Mouse (Mus musculus): ENCODE measurements at regions not wholly inside any gene's neighbourhood (a gene's known extent, or its start where the extent isn't known, plus 50 kb on each side); places are given as distances from the start of the nearest gene placed in this dataset.
A peak's percentile ranks its signal among the peaks of the same experiment; 100 is the strongest.

DNA sequence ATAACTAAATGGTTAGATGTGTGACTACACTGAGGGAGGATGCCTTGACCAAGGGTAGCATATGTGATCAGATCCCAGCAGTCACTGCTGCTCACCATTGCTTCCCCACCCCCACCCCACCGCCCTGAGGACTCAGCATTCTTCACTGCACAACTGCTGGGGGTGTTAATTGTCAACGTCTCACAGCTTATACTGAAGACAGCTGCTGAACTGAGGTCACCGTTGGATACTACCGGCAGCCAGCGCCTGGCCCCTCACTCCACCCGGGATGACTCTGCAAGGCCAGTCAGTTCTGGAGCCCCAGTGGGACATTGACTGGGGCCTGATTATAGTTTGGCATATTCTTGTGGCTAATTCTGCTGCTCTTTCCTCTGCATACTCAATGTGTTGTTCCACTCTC, 87.0 kb upstream of the 1700024P04Rik start:
- Histone ChIP-seq H3K9me3 (ENCODE audit: control insufficient read depth, low read length) (no peaks in the 10 kb centered on the region), H3K4me3 (ENCODE audit: low read length) (no peak overlapping the region), H3K9ac (ENCODE audit: low read depth, low read length) (no peak overlapping the region), H3K27ac (ENCODE audit: low read length) (peak overlapping the region; percentile 4; the same call in 1 of the 2 replicates), H3K36me3 (ENCODE audit: control insufficient read depth, insufficient read depth, low read length) (no peaks in the 10 kb centered on the region), H3K27me3 (replicated peaks; ENCODE audit: control insufficient read depth, insufficient read depth, low read length) (no peaks in the 10 kb centered on the region), H3K4me1 (ENCODE audit: control insufficient read depth, insufficient read depth, low read length) (peaks cover 4% of the 10 kb centered on the region; the same call in 1 of the 2 replicates), H3K4me2 (ENCODE audit: low read depth, low read length) (no peak overlapping the region)
- WGBS = 27% methylated on average over 6 of the region's 6 CpGs
- 0 out of 2 replicates have a peak, but pooled peaks have one; percentile 28 for ATAC-seq

DNA sequence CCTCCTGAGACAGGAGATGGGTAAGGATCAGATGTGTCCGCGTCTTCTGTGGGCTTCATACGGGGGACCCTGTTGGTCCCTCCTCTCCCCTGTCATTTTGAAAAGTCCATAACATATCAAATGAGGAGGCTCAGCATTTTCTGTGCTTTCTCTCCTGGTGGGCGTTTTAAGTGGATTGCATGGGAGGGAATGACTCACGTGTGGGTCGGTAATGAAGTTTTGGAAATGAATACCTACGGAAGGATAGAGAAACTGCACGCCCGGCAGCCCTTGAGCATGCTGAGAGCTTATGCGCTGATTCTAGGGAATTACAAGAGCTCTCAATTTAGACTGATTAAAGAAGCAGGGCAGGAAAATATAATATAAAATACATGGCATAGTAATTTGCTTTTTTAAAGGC, 85.4 kb upstream of the 1700024P04Rik start:
- no peak for ATAC-seq
- H3K36me3 ChIP-seq (ENCODE audit: control insufficient read depth, insufficient read depth, low read length) = no peaks in the 10 kb centered on the region
- 88% methylated on average over 10 of the region's 10 CpGs for WGBS
- no peak overlapping the region for H3K27ac ChIP-seq (ENCODE audit: low read length)
- no peak overlapping the region for H3K4me2 ChIP-seq (ENCODE audit: low read depth, low read length)
- H3K27me3 ChIP-seq (replicated peaks; ENCODE audit: control insufficient read depth, insufficient read depth, low read length) = no peaks in the 10 kb centered on the region
- no peak overlapping the region for H3K9ac ChIP-seq (ENCODE audit: low read depth, low read length)
- peaks cover 4% of the 10 kb centered on the region; the same call in 1 of the 2 replicates for H3K4me1 ChIP-seq (ENCODE audit: control insufficient read depth, insufficient read depth, low read length)
- no peak overlapping the region for H3K4me3 ChIP-seq (ENCODE audit: low read length)
- no peaks in the 10 kb centered on the region for H3K9me3 ChIP-seq (ENCODE audit: control insufficient read depth, low read length)

DNA sequence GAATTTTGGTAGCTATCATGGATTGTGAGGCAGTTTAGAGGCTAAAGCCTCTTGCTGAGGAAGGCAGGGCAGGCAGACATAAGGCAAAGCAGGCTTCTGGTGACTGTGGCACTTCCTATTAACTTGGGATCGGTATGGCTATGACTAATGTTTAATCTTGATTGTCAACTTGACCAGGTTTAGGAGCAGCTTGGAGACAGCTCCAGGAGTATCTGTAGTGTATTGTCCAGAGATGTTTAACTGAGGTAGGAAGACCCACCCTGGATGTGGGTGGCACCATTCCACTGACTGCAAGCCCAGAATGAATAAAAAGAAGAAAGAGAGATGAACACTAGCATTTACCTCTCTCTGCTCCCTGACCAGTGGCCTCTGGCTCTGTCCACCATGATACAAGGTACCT, 83.1 kb upstream of the 1700024P04Rik start:
- Histone ChIP-seq H3K36me3 (ENCODE audit: control insufficient read depth, insufficient read depth, low read length) (no peaks in the 10 kb centered on the region), H3K27ac (ENCODE audit: low read length) (no peak overlapping the region), H3K4me2 (ENCODE audit: low read depth, low read length) (no peak overlapping the region), H3K9ac (ENCODE audit: low read depth, low read length) (no peak overlapping the region), H3K4me3 (ENCODE audit: low read length) (no peak overlapping the region), H3K9me3 (ENCODE audit: control insufficient read depth, low read length) (no peaks in the 10 kb centered on the region), H3K27me3 (replicated peaks; ENCODE audit: control insufficient read depth, insufficient read depth, low read length) (no peaks in the 10 kb centered on the region), H3K4me1 (ENCODE audit: control insufficient read depth, insufficient read depth, low read length) (peaks cover 4% of the 10 kb centered on the region; the same call in 1 of the 2 replicates)
- ATAC-seq = no peak
- 77% methylated on average over 1 of the region's 1 CpGs for WGBS

DNA sequence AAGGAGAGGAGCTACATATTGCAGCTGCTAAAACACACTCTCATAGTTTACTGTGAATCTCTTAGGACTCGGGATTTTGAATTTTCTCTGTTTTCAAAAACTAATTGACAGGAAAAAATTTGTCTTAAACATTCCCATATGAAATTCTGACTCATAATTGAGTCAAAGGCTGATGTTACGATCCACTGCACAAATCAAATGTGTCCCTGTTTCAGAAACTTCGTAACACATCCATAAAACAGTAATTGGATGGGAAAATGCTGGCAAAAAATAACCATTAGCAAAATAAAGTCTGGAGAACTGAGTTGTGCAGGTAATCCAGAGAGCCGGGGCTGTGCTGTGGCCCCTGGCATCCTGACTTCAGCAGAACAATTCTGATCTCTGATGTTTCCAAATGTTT, 79.1 kb upstream of the 1700024P04Rik start:
- WGBS = 68% methylated on average over 4 of the region's 4 CpGs
- Histone ChIP-seq H3K9me3 (ENCODE audit: control insufficient read depth, low read length) (no peaks in the 10 kb centered on the region), H3K27ac (ENCODE audit: low read length) (no peak overlapping the region), H3K27me3 (replicated peaks; ENCODE audit: control insufficient read depth, insufficient read depth, low read length) (no peaks in the 10 kb centered on the region), H3K4me3 (ENCODE audit: low read length) (no peak overlapping the region), H3K9ac (ENCODE audit: low read depth, low read length) (no peak overlapping the region), H3K36me3 (ENCODE audit: control insufficient read depth, insufficient read depth, low read length) (no peaks in the 10 kb centered on the region), H3K4me2 (ENCODE audit: low read depth, low read length) (no peak overlapping the region), H3K4me1 (ENCODE audit: control insufficient read depth, insufficient read depth, low read length) (no peaks in the 10 kb centered on the region)
- ATAC-seq = no peak

DNA sequence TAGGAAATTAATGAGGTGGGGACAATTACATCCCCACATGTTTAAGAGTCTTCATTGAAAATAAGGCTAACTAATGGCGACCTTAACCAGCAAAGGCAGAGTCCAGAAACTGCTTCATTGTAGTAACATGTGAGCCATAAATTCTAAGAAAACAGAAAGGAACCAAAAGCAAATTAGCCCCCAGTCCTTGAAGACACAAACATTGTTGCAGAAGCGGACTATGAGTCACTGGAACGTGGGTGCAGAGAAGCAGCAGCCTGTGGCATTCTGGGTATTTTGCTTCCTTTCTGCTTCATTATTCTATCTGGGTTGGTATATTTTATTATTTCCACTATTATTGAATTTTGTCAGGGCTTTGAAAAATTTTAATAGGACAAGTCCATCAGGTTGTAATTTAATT, 78.6 kb upstream of the 1700024P04Rik start:
- Histone ChIP-seq H3K9me3 (ENCODE audit: control insufficient read depth, low read length) (no peaks in the 10 kb centered on the region), H3K4me3 (ENCODE audit: low read length) (no peak overlapping the region), H3K27ac (ENCODE audit: low read length) (no peak overlapping the region), H3K4me2 (ENCODE audit: low read depth, low read length) (no peak overlapping the region), H3K4me1 (ENCODE audit: control insufficient read depth, insufficient read depth, low read length) (no peaks in the 10 kb centered on the region), H3K9ac (ENCODE audit: low read depth, low read length) (no peak overlapping the region), H3K27me3 (replicated peaks; ENCODE audit: control insufficient read depth, insufficient read depth, low read length) (no peaks in the 10 kb centered on the region), H3K36me3 (ENCODE audit: control insufficient read depth, insufficient read depth, low read length) (no peaks in the 10 kb centered on the region)
- WGBS = 58% methylated on average over 3 of the region's 3 CpGs
- no peak for ATAC-seq

DNA sequence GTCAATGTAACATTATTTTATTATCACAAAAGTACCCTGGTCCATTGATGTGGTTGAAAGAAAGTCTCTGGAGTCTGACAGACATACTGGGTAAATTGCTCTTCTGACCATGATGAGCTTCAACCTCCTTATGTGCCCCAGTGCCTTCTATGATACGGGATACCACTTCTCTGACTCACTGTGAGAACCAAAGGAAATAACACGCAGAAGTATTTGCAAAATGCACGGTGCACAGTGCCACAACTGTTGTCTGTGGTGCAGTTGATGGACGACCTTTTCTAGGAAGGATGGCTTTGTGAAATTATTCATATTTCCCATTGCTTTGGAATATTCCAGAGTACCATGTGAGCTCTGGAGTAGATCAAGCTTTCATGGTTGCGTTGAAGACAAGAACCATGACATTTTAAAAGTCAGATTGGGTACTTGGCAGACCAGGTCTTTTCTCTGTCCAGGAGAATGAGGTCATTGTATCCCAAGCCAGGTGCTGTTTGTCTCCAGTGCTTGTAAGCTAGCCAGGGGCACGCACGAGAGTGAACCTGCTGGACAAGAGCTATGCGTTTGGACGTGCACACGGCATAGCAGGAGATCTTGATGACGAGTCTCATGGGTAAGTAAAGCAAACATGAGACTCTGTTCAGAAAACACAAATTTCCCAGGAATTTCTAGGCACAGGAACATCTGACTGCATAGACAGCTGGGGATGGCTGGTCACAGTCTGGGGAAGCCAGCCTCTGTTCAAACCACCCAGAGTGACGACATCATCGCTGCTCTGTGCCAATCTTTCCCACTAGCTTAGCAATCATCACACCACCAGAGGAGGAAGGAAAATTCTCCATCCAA, 74.0 kb upstream of the 1700024P04Rik start:
- Histone ChIP-seq H3K9ac (ENCODE audit: low read depth, low read length) (no peak overlapping the region), H3K27me3 (replicated peaks; ENCODE audit: control insufficient read depth, insufficient read depth, low read length) (no peaks in the 10 kb centered on the region), H3K4me1 (ENCODE audit: control insufficient read depth, insufficient read depth, low read length) (peaks cover 13% of the 10 kb centered on the region), H3K9me3 (ENCODE audit: control insufficient read depth, low read length) (no peaks in the 10 kb centered on the region), H3K36me3 (ENCODE audit: control insufficient read depth, insufficient read depth, low read length) (no peaks in the 10 kb centered on the region), H3K27ac (ENCODE audit: low read length) (no peak overlapping the region), H3K4me2 (ENCODE audit: low read depth, low read length) (no peak overlapping the region), H3K4me3 (ENCODE audit: low read length) (no peak overlapping the region)
- no peak for ATAC-seq
- WGBS = 75% methylated on average over 13 of the region's 13 CpGs

DNA sequence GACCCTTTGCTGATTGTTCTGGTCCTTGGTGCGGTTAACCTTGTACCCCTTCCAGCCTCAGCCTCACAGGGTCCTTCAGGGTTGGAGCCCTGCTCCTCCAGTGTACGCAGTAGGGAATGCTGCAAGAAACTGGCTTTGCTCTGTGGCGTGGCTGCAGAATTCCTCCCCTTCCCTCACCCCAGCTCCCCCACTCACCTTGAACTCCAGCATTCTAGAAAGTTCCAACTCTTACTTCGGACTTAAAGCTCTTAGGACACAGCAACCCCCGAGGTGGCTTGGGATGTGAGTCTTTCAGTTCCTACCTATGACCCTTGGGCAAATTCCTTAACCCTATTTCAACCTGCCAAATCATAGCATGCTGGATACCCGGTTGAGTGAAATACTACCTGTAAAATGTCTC, 73.3 kb upstream of the 1700024P04Rik start:
- H3K9me3 ChIP-seq (ENCODE audit: control insufficient read depth, low read length) = no peaks in the 10 kb centered on the region
- H3K4me3 ChIP-seq (ENCODE audit: low read length) = no peak overlapping the region
- H3K36me3 ChIP-seq (ENCODE audit: control insufficient read depth, insufficient read depth, low read length) = no peaks in the 10 kb centered on the region
- no peak overlapping the region for H3K9ac ChIP-seq (ENCODE audit: low read depth, low read length)
- peaks cover 13% of the 10 kb centered on the region for H3K4me1 ChIP-seq (ENCODE audit: control insufficient read depth, insufficient read depth, low read length)
- H3K4me2 ChIP-seq (ENCODE audit: low read depth, low read length) = no peak overlapping the region
- H3K27ac ChIP-seq (ENCODE audit: low read length) = no peak overlapping the region
- no peak for ATAC-seq
- H3K27me3 ChIP-seq (replicated peaks; ENCODE audit: control insufficient read depth, insufficient read depth, low read length) = no peaks in the 10 kb centered on the region
- WGBS = 74% methylated on average over 6 of the region's 6 CpGs

DNA sequence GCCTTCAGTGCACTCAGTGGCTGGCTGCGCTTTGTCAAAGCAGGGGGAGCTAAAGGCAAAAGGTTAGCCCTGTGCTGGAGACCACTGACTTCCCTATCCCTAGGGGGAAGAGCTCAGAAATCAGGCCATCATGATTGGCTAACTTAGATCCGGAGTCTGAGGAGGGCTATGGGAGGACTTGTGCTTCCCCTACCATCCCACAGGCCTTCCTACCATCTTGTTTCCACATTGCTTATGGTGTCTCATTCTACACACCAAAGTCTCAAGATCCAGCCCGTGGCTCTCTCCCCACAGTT, 72.9 kb upstream of the 1700024P04Rik start:
- H3K4me2 ChIP-seq (ENCODE audit: low read depth, low read length) = no peak overlapping the region
- no peak overlapping the region for H3K4me3 ChIP-seq (ENCODE audit: low read length)
- no peaks in the 10 kb centered on the region for H3K36me3 ChIP-seq (ENCODE audit: control insufficient read depth, insufficient read depth, low read length)
- WGBS = 56% methylated on average over 3 of the region's 3 CpGs
- H3K9me3 ChIP-seq (ENCODE audit: control insufficient read depth, low read length) = no peaks in the 10 kb centered on the region
- no peak overlapping the region for H3K9ac ChIP-seq (ENCODE audit: low read depth, low read length)
- peaks cover 13% of the 10 kb centered on the region for H3K4me1 ChIP-seq (ENCODE audit: control insufficient read depth, insufficient read depth, low read length)
- H3K27me3 ChIP-seq (replicated peaks; ENCODE audit: control insufficient read depth, insufficient read depth, low read length) = no peaks in the 10 kb centered on the region
- ATAC-seq = no peak; the same call in 1 of the 2 replicates
- H3K27ac ChIP-seq (ENCODE audit: low read length) = no peak overlapping the region

DNA sequence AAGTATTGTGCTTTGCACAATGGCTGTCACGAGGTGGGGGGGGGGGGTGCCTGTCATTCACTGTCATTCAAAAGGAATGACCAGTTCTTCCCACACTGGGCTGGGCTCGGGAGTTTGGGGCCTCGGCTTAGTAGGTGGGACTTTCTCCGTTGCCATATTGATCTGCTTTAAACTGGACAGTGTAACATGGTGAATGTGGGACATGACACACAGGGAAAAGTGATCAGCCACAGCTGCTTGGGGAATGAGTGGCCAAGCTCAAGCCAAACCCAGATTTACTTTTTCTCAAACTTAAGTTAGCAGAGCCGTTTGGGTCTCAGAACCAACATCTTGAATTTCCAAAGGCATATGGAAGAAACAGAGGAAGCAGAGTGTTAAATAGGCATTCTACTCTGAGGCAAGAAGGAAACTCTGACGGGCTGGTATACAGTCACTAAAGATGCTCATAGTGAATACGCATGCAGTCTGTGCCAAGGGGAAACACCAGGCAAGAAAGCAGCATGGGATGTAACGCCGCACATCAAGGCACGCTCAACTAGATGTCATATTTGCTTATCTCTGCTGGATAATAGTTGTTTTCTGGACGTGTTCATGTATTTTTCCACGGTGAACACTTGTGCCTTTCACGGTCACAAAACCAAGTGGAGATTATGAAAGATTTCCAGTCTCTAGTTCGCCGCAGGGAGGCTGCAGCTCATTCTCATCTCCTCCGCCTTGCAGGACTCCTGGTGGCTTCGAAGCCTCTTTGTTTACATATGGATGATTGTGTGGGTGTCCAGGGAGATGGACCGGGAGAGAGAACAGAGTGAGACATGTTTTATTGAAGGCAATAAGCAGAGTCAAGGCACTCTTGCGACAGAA, 72.3 kb upstream of the 1700024P04Rik start:
- ATAC-seq = peak; percentile 63; the same call in 1 of the 2 replicates
- Histone ChIP-seq H3K36me3 (ENCODE audit: control insufficient read depth, insufficient read depth, low read length) (no peaks in the 10 kb centered on the region), H3K9me3 (ENCODE audit: control insufficient read depth, low read length) (no peaks in the 10 kb centered on the region), H3K4me1 (ENCODE audit: control insufficient read depth, insufficient read depth, low read length) (peaks cover 13% of the 10 kb centered on the region), H3K4me2 (ENCODE audit: low read depth, low read length) (no peak overlapping the region), H3K9ac (ENCODE audit: low read depth, low read length) (no peak overlapping the region), H3K27me3 (replicated peaks; ENCODE audit: control insufficient read depth, insufficient read depth, low read length) (no peaks in the 10 kb centered on the region), H3K4me3 (ENCODE audit: low read length) (no peak overlapping the region), H3K27ac (ENCODE audit: low read length) (no peak overlapping the region)
- 57% methylated on average over 19 of the region's 19 CpGs for WGBS
